Mouse (Mus musculus) thymus, postnatal 14 days (tissue): ENCODE results near the gene Pcgf5.

ENCODE experiments used
- DNase-seq: peaks from one replicate; pipeline ENCODE4 v3.0.0; 2021

The Pcgf5 gene

GRCm38 (mm10) chr19:36496532-36496931 lies 148.4 kb downstream of the Pcgf5 start:
- no peak for DNase-seq

- DNase-seq: no peak
These were observed 149.0 kb downstream of the Pcgf5 start for GRCm38 (mm10) chr19:36497067-36497466.

- no peak for DNase-seq
These were observed 149.6 kb downstream of the Pcgf5 start for GRCm38 (mm10) chr19:36497744-36498143.

DNA sequence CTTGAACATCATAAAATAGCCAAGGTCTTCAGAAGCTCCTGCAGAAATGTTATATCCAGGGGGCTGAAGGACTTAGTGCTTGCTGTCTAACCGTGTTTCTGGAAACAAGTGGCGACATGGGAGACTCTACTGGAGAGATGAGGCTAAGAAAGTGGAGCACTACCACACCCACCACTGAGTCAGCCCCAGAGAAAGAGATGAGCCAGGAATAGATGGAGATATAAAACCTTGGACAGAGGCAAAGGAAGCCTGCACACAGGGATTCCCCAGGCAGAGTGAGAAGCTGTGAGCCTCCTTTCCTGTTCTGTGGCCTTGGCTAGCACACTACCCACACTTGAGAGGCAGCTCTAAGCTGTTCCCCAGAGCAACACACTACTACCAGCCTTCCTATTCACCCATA lies 156.6 kb downstream of the Pcgf5 start:
- no peak for DNase-seq
